Mouse (Mus musculus): ENCODE results near the gene Tacc3. TPM values are rescaled to one million over a fixed set of nuclear protein-coding genes. Genes with fewer than 3 reads are reported as not detected.

Gene Tacc3
- total RNA-seq (2021) = 10 to 100 TPM; 15.7 to 19.8 TPM
- long read RNA-seq, experiment 1, transcript Tacc3-203 (15 exons, 2,187 nt) = major isoform, 7 of 29 reads
- long read RNA-seq, experiment 1, partial matches to known transcripts = 3 of 29 reads
- long read RNA-seq, experiment 1, other reads (novel, unspliced or antisense) = 19 of 29 reads
- long read RNA-seq, experiment 2, transcript Tacc3-203 (15 exons, 2,187 nt) = major isoform, 9 of 21 reads
- long read RNA-seq, experiment 2, partial matches to known transcripts = 2 of 21 reads
- long read RNA-seq, experiment 2, other reads (novel, unspliced or antisense) = 10 of 21 reads

DNA sequence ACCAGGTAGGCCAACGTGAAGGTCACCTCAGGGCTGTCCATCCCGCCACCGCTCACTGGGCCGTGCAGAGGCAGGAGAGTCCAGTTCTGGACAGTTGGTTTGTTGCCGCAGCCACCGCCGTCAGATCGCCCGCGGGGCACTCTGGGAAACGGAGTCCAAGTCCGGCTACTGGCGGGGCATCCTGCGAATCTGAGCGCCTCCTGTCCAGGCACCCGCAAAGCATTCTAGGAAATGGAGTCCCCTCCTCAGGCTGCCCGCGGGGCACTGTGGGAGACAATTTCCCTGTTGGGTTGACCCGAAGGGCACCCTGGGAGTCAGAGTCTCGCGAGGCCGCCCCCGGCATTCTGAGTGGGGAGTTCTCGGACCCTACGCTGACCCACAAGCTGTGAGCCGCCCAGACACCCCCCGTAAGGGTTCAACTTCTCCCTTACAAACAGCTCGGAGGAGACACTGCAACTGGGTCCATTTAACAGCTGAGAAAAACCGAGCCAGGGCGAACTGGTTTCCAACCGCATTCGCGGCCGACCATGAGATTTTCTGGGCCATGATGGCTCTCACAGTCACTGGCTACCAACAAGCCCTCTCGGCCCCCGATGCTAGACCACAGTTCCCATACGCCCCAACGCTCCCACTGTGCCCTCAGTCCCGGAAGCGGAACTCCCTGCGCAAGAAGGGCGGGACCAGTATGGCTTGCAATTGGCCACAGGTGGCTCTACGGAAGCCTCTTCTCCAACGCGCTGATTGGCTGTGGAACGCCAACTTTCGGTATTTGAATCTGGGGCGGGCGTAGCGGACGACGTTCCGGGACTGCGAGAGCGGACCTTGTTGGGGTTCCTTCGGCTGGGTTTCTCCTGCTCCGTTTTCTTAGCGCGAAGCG lies at the start of gene Tacc3, which contains the start of gene Tmem129:
Gene Tacc3, plus strand, starts transcription at position 342 of the 877 bp plus-strand sequence.
Gene Tmem129, minus strand, starts transcription at position 630 of the 877 bp plus-strand sequence.
- DNase-seq = peak; percentile 93

GRCm38 (mm10) chr5:33609226-33609625 lies 48.7 kb upstream of the Tacc3 start:
- DNase-seq = no peak

DNA sequence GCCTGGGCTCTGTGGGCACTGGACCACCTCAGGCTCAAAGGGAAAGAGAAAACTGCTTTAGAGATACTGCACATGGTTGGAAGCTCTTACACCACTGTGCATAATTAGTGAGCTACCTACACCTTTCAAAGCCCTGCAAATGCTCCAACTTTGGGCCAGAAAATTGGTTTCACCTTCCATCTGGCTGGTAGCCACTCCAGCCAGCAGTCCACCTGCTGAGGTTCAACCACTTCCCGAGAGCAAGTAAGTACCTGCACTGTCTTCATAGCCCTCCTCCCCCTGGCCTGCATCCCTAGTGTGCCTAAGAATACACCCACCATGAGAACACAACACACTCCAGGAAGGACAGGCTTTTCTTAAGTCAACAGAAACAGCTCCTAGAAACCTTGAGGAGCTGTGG lies 46.1 kb upstream of the Tacc3 start:
- DNase-seq = no peak

DNA sequence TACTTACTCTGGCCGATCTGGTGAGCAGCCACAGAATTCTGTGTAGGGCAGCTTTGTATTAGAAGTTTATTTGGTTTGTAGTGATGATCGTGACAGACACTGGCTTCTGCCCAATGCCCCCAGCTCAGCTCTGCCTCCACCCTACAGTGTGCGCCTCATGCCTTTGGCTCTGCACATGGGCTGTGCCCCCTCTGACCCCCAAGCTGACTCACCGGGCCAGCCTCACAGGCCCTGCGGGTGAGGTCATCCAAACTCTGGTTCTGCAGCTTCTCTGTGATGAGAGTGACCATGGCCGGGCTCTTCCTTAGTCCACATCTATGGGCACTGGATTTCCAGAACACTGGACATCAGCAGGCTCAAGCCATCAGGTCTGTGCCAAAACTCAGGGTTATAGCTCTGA lies 43.5 kb upstream of the Tacc3 start:
- DNase-seq = no peak

GRCm38 (mm10) chr5:33622671-33623070 lies 35.3 kb upstream of the Tacc3 start:
- DNase-seq = no peak

DNA sequence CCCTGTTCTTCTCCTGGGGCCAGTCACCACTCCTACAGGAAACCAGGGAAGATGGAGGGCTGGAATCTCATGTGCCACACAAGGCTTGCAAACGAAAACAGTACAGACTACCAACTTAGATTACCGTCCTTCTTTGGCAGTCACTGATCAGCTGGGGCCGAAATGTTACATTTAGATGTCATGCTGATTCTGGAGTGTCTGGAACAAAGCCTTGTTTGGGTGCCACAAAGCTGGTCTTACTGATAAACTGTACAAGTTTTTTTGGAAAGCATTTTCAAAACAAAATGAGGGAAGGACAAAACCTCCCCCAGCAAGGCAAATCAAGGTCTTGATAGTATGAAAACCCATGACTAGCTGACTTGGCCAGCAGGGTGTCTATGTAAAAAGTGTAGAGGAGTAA lies 34.2 kb upstream of the Tacc3 start:
- no peak for DNase-seq

DNA sequence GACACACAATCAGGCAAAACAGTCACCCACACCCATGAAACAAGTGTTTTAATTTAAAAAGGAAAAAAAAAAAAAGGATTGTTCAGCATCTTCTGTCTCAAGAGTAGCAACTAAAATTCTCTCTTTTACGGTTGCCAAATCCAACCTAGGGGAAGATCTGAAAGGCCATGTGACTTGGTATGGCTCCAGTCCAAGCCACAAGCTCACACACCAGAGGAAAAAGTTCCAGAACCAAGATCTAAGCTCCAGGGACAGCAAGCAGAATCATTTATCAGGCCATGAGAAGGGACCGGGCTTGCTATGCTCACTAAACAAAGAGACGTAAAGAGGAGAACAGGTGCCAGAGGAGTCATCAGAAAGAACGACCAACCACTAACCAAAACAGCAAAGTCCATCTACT lies 30.0 kb upstream of the Tacc3 start:
- DNase-seq = no peak

GRCm38 (mm10) chr5:33628820-33629300 lies 29.1 kb upstream of the Tacc3 start:
- DNase-seq = peak; percentile 66

- peak; percentile 100 for DNase-seq
Measured at GRCm38 (mm10) chr5:33629301-33629987, 28.5 kb upstream of the Tacc3 start, which contains the start of the genes Fam53a and Gm9903. Gene Fam53a, minus strand, starts transcription at chr5:33629635. Gene Gm9903, plus strand, starts transcription at chr5:33629925.

DNA sequence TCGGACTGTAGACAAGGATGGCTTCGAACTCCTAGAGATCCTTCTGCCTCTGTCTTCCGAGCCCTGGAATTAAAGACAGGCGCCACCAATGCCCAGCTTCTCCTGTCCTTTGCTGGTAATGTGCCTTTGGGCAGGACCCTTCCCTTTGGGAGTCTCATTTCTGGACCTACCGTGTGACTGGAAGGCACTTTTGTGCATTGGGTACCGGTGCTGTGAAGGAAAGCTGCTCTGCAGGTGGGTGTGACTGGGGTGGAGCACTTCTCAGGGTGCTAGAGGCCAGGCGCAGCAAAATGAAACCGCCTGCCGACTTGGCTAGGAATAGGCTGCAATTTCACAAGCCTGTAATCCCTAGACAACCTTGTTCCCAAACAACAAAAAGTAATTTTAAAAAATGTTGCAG lies 27.9 kb upstream of the Tacc3 start:
- peak; percentile 29 for DNase-seq

GRCm38 (mm10) chr5:33630615-33631014 lies 27.3 kb upstream of the Tacc3 start:
- no peak for DNase-seq

DNA sequence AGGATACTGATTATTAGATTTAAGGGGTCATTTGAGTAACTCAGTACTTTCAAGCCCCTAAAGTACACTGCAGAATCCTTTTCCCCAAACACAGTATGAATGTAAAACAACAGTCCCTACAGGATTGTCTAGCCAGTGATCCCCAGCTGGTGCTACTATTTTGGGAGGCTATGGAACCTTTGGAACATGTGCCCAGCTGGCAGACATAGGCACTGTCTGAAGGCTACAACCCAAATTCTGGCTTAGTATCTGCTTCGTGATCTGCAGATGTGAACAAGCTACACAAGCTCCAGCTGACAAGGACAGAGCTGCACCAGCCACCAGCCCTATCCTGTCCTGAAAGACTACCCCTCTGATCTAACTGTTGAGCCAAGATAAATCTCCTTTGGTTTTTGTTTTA lies 25.4 kb upstream of the Tacc3 start:
- peak; percentile 23 for DNase-seq

DNA sequence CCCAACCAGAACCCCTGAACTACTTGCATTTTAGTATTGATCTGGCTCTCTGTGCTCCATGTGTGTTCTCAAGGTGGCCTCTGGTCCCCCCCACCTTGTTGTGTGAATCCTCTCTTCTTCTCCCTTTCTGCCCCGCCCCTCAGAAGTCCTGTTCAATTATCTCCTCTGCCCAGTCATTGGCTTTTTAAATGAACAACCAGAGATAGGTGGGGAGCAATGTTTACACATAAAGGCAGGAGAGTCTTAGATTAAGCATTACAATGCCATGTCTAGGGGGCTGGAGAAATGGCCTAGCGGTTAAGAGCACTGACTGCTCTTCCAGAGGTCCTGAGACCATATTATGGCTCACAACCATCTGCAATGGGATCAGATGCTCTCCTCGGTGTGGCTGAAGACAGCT lies 22.6 kb upstream of the Tacc3 start:
- DNase-seq = no peak

GRCm38 (mm10) chr5:33637606-33638350 lies 20.1 kb upstream of the Tacc3 start:
- no peak for DNase-seq

- DNase-seq = no peak
Measured at GRCm38 (mm10) chr5:33638826-33639225, 19.1 kb upstream of the Tacc3 start.

DNA sequence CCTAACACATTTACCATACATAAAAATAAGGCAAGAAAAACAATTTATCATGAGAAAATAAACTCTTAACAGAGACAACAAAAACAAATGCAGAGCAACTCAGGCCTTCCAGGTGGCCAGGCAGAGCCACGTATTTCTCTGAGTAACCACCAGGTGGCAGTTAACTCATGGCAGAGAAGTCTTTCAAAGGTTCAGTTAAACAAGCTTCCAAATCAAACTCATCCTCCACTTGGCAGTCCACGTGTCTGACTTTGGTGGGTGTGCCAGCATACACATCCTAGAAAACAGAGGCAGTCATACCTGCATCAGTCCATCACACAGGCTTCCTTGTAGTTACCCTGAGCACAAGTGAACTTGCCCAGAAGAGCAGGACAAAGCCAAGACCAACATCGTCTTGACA lies 17.3 kb upstream of the Tacc3 start:
- DNase-seq = peak; percentile 14

- DNase-seq = no peak
Measured at GRCm38 (mm10) chr5:33651017-33651416, 6.9 kb upstream of the Tacc3 start.

DNA sequence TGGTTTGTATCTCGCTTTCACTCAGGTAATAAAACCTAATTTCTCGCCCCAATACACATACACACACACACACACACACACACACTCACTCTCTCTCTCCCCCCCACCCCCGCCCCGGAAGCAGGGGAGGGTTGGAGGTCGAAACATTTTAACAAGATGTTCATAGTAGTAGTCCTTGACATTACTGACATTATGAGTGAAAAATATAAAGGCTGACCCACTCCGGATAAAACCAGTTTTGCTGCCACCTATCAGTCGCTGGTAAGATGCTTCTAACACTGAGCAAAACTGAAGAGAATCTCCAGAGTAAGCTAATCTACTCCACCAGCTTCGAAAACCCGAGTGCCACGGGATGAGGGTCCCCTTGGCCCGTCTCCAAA lies 6.4 kb upstream of the Tacc3 start:
- no peak for DNase-seq

DNA sequence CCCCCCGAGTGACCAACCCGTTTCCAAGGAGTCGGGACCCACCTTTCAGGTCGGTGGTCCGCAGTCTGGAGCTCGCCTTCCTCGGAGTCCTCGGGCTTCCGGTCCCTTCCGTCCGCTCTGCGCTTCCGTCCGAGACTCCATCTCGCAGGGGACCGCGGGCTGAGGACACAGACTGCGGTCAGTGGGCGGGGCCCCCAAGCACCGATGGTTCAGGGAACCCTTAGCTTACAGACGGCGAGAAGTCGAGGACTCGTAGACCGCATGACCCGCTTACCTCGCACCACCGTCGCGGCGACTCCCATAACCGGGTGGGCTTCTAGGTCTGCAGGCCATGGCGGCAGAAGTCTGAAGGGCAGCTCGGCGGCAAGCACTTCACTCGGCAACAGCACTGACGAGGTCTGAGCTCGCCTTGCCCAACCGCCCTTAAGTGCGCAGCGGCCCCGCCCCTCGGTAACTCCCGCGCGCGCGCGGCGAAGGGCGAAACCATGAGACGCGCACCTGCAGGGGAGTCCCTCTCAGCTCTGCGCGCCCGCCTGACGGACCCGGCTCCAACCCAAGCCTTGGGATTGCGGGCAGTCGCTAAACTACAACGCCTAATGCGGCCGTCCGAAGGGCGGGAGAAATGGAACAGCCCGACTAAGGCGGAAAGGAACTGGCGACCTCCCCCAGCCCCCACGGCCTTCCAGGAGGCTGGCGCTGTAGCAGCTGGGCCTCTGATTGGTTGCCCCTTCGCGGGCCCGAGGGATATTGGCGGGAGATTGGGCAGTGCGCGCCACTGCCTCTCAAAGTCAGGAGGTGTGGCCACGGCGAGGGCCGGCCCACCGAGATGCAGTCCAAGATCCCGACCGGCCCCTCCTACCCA lies 5.8 kb upstream of the Tacc3 start, which contains the start of gene Slbp:
Gene Slbp, minus strand, starts transcription at position 654 of the 862 bp plus-strand sequence.
- peak; percentile 93 for DNase-seq

GRCm38 (mm10) chr5:33652783-33653173 lies 5.2 kb upstream of the Tacc3 start:
- no peak for DNase-seq

- DNase-seq = peak; percentile 17
Measured at GRCm38 (mm10) chr5:33654424-33654823, 3.5 kb upstream of the Tacc3 start.
